Mouse (Mus musculus): ENCODE results near the gene Abca9.

Abca9 gene

DNA sequence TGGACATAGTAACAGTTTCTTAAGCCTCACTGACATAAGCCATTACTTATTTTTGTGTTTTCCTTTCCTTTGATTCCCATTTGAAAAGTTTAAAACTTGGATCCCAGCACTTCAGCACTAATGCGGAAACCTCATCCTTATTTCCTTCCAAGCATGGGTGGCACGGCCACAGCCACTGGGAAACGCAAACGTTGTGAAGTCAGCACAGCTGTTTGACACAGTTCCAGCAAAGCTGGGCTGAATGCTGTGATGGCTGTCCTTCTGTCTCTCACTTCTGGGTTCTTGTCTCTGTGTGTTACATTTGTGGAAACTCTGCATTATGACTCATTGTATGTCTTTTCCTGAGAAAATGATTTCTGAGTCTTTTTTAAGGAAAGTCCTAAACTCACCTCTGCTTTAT is 107.0 kb downstream of the Abca9 start:
- DNase-seq (ENCODE audit: low spot score): no peak

DNA sequence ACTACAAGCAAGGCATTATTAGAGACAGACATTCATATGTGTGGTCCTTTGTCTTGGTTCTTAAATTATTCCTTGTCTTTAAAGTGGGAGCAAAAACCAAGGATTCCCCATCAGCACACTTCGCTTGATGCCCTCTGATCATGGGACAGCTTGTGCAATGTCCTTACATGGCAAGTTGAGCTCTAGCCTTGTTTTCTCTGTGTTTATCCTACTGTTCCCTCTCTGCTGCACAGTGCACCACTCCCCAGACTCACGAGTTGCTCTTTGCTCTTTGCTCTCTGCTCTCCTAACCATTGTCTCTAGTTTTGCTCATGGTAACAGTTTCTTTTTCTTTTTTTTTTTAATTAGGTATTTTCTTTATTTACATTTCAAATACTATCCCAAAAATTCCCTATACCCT is 107.9 kb downstream of the Abca9 start:
- DNase-seq (ENCODE audit: low spot score): no peak

DNA sequence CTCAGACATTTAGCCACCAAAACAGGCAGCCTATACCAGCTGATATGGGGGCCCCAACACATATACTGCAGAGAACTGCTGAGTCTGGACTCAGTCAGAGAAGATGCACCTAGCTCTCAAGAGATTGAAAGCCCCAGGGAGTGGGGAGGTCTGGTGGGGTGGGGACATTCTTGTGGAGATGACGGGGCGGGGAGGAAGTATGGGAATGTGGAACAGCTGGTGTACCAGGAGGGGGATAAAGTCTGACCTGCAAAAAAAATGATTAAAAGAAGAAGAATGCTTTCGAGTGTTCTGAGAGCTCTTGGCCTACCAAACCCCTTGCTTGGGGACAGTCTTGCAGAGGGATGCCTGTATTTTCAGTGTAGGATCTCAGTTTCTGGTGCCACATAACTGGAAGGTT is 114.3 kb downstream of the Abca9 start:
- DNase-seq (ENCODE audit: low spot score): no peak
